Mouse (Mus musculus) forebrain, embryonic 11.5 days (tissue): ENCODE measurements around the gene AC131692.1. TPM values are rescaled to one million over a fixed set of nuclear protein-coding genes. Genes with fewer than 3 reads are reported as not detected.
A peak's percentile ranks its signal among the peaks of the same experiment; 100 is the strongest.
"Not testable (repeated sequence)": the region's sequence is repeated elsewhere in the genome, so short reads cannot be mapped to it uniquely, and the experiment has no call there.

Source experiments
- ATAC-seq: fragments of 200-750 bp; cut with Nextera tagmentation; replicated peaks from 2 replicates; pipeline ENCODE4 v1.8.0; 2017; ENCODE audit warnings: moderate TSS enrichment; ENCODE audit not compliant: low FRiP score
- DNase-seq: peaks from one replicate; pipeline ENCODE4 v3.0.0-alpha.2; 2017; ENCODE audit warnings: low spot score
- H3K27ac ChIP-seq: fragments of 300-500 bp; sonication (generic); 2 replicates; pipeline ENCODE4 v1.5.1; 2014; ENCODE audit warnings: low read depth, low read length
- H3K27me3 ChIP-seq: fragments of 300-500 bp; sonication (generic); 2 replicates; pipeline ENCODE4 v1.6.1; 2014; ENCODE audit warnings: mild to moderate bottlenecking, low read length, mixed read lengths; ENCODE audit not compliant: control insufficient read depth, insufficient read depth
- H3K36me3 ChIP-seq: fragments of 300-500 bp; sonication (generic); 2 replicates; pipeline ENCODE4 v1.6.1; 2014; ENCODE audit warnings: mild to moderate bottlenecking, low read length, moderate library complexity, mixed read lengths; ENCODE audit not compliant: control insufficient read depth, insufficient read depth
- H3K4me1 ChIP-seq: fragments of 300-500 bp; sonication (generic); replicated peaks from 2 replicates; pipeline ENCODE4 v1.6.1; 2014; ENCODE audit warnings: low read length, mixed read lengths; ENCODE audit not compliant: control insufficient read depth, insufficient read depth
- H3K4me2 ChIP-seq: fragments of 300-500 bp; sonication (generic); 2 replicates; pipeline ENCODE4 v1.6.1; 2014; ENCODE audit warnings: low read depth, mild to moderate bottlenecking, low read length, moderate library complexity, mixed read lengths; ENCODE audit not compliant: severe bottlenecking
- H3K4me3 ChIP-seq: fragments of 300-500 bp; sonication (generic); 2 replicates; pipeline ENCODE4 v1.5.1; 2014; ENCODE audit warnings: low read depth, low read length
- H3K9ac ChIP-seq: fragments of 300-500 bp; sonication (generic); 2 replicates; pipeline ENCODE4 v1.6.1; 2014; ENCODE audit warnings: low read length
- H3K9me3 ChIP-seq: fragments of 300-500 bp; sonication (generic); 2 replicates; pipeline ENCODE4 v1.6.1; 2016; ENCODE audit warnings: low read length, mixed read lengths; ENCODE audit not compliant: control insufficient read depth
- WGBS: fragments of 180-500 bp; shearing (Covaris S2); extraction: QIAGEN DNeasy Blood & Tissue Kit; methylation state at CpG from one replicate; pipeline ENCODE4 v1.1.7; 2014; 5-methylcytosine and 5-hydroxymethylcytosine counted together
- polyA plus RNA-seq: library from polyadenylated mRNA; unstranded; fragments of >200 nt; fragmentation: Nextera tagmentation; extraction: Ambion mirVana; gene quantifications from 2 replicates; pipeline ENCODE4 v1.2.1, GENCODE M21; 2014

The AC131692.1 gene
- polyA plus RNA-seq, 1 experiment from 2014 or later = 0.90 TPM

DNA sequence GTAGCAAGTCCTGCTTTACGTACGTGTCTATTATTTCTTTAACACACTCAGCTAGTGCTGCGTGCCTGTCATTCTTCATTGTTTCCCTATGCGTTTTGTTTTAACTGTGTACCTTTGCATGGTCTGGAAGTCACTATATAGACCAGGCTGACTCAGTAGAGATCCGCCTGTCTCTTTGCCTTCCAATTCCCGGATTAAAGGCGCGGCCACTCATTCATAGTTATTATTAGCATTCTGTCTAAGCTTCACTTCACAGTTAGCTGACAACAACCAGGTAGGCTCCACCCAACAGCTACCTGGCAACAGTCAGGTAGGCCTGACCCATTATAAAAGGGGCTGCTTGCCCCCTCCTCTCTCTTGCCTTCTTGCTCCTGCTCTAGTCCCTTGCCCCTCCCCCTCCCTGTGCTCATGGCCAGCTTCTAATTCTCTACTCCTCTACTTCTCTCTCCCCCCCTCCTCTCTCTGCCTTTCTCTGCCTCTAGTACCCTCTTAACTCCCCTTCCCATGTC lies 24.5 kb downstream of the AC131692.1 start:
- Histone ChIP-seq H3K9me3 (no peaks in the 10 kb centered on the region), H3K27ac (peak overlapping the region; percentile 96), H3K4me1 (0 out of 2 replicates have a peak, but pooled peaks cover 2% of the 10 kb centered on the region), H3K9ac (peak overlapping the region; percentile 94), H3K4me2 (peak overlapping the region; percentile 86), H3K4me3 (peak overlapping the region; percentile 88), H3K27me3 (no peaks in the 10 kb centered on the region), H3K36me3 (peaks cover 8% of the 10 kb centered on the region)
- 2% methylated on average over 8 of the region's 8 CpGs for WGBS
- ATAC-seq (no peak; the same call in 1 of the 2 replicates), DNase-seq (peak; percentile 62)

DNA sequence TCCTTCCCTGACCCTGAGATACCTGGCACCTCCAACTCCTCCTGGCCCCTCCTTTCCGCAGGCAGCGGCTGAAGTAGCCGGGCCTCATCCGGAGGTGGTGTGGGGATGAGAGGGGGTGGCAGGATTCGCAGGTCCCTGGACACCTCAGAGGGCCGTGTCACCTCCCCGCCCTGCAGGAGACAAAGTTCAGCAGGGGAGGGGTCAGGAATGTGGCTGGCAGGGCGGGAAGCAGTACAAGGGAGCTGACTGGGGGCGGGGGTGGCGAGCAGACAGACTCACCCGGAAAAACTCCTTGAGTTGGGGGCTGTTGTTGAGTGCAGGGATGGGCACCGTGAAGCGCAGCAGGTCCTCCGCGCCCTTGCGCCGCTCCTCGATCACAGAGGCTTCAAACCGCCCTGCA lies 27.5 kb downstream of the AC131692.1 start:
- no peak overlapping the region for H3K4me2 ChIP-seq
- H3K36me3 ChIP-seq = no peaks in the 10 kb centered on the region
- no peak overlapping the region for H3K4me3 ChIP-seq
- ATAC-seq = no peak
- no peaks in the 10 kb centered on the region for H3K27me3 ChIP-seq
- H3K9ac ChIP-seq = no peak overlapping the region
- 38% methylated on average over 19 of the region's 19 CpGs for WGBS
- DNase-seq = no peak
- no peaks in the 10 kb centered on the region for H3K9me3 ChIP-seq
- peaks cover under 1% of the 10 kb centered on the region; the same call in 1 of the 2 replicates for H3K4me1 ChIP-seq
- no peak overlapping the region for H3K27ac ChIP-seq

DNA sequence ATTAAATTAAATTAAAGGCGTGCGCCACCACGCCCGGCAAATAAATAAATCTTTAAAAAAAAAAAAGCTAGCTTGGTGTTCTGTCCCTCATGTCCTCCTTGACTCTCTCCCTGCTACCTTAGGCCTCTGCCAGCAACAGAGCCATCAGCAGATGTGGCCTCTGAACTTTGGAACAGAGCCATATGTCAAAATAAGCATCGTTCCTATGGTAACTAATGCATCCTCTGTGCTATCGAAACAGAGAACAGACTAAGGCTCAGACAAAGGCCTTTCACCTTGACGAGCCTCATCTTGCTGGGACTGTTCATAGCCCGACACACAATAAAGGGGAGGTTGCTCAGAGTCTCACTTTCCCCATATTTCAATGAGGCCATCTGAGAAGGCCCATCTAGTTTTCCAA lies 29.1 kb downstream of the AC131692.1 start:
- ATAC-seq = no peak
- H3K4me3 ChIP-seq = no peak overlapping the region
- no peaks in the 10 kb centered on the region; the same call in 1 of the 2 replicates for H3K4me1 ChIP-seq
- H3K36me3 ChIP-seq = no peaks in the 10 kb centered on the region
- WGBS = 70% methylated on average over 8 of the region's 8 CpGs
- H3K4me2 ChIP-seq = no peak overlapping the region
- no peak overlapping the region; the same call in 1 of the 2 replicates for H3K9ac ChIP-seq
- no peak overlapping the region for H3K27ac ChIP-seq
- DNase-seq = no peak
- no peaks in the 10 kb centered on the region for H3K27me3 ChIP-seq
- no peaks in the 10 kb centered on the region for H3K9me3 ChIP-seq

DNA sequence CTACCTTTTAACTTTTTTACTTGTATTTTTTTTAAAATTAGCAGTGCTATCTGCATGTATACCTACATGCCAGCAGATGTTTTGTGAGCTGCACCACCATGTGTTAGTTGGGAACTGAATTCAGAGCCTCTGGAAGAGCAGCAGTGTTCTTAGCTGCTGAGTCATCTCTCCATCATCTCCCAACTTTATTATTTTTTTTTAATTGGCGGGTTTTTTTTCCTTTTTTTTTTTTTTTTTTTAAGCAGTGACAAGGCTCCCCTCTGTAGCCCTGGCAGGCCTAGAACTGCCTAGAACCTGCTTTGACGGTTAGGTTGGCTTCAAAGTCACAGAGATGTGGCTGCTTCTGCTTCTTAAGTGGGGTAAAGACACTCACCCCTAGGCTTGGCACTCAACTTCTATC lies 30.7 kb downstream of the AC131692.1 start:
- H3K27me3 ChIP-seq = no peaks in the 10 kb centered on the region
- H3K4me1 ChIP-seq = no peaks in the 10 kb centered on the region; the same call in 1 of the 2 replicates
- no peak for DNase-seq
- H3K27ac ChIP-seq = no peak overlapping the region
- no peak overlapping the region for H3K9ac ChIP-seq
- no peak overlapping the region for H3K4me2 ChIP-seq
- ATAC-seq = no peak
- no peaks in the 10 kb centered on the region for H3K9me3 ChIP-seq
- H3K36me3 ChIP-seq = no peaks in the 10 kb centered on the region
- no peak overlapping the region for H3K4me3 ChIP-seq
- WGBS = 74% methylated on average over 2 of the region's 2 CpGs

DNA sequence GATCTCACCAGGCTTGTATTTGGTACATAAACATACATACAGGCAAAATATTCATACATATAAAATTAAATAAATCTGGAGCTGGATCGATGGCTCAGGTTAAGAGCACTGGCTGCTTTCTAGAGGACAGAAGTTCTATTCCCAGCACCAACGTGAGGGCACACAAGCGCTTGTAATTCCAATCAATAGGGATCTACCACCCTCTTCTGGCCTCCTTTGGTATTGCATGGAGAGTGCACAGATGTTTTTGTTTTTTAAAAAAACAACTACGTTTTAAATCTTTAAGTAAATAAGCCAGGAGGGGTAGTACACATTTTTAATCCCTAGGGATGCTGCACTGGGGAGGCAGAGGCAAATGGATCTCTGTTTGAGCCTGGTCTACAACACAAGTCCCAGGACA lies 32.1 kb downstream of the AC131692.1 start:
- WGBS = 25% methylated on average over 4 of the region's 4 CpGs
- ATAC-seq (no peak), DNase-seq (peak; percentile 61)
- no peaks in the 10 kb centered on the region for H3K27me3 ChIP-seq
- no peak overlapping the region for H3K4me3 ChIP-seq
- H3K9ac ChIP-seq = no peak overlapping the region
- H3K4me1 ChIP-seq = no peaks in the 10 kb centered on the region; the same call in 1 of the 2 replicates
- H3K4me2 ChIP-seq = no peak overlapping the region
- H3K36me3 ChIP-seq = no peaks in the 10 kb centered on the region
- H3K9me3 ChIP-seq = no peaks in the 10 kb centered on the region
- H3K27ac ChIP-seq = no peak overlapping the region

DNA sequence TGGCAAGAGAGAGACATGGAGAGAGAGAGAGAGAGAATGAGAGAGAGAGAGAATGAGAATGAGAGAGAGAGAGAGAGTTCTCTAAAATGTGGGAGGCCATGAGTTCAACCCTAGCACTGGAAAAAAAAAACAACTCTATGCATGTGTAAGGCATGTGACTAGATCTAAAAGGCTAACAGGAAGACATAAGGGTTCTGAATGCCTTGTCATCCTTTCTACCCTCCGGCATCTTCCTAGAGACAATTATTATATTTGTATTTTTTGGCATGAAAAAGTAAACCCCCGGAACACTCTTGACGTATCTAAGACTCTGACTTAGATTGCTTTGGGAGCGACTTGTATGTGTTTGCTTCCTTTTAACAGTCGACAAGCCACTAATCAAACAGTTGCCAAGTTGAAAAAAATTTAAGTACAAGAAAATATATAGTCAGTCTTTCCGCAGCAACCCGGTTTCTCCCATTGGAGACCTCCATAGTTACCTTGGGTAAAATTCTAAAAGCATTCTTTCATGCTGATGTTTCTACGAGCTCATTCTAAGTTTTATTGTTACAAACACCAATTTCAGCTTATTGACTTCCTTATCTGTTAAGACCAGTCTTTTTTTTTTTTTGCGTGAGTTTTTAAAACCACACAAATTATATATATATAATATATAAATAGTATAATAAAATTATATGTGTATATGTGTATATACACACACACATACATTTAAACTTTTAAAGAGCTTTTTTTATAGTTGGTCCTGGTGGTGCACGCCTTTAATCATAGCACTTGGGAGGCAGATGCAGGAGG lies 32.8 kb downstream of the AC131692.1 start:
- Histone ChIP-seq H3K27me3 (no peaks in the 10 kb centered on the region), H3K9ac (peak overlapping the region; percentile 66), H3K4me3 (peak overlapping the region; percentile 47), H3K9me3 (no peaks in the 10 kb centered on the region), H3K4me2 (peak overlapping the region; percentile 59), H3K36me3 (no peaks in the 10 kb centered on the region), H3K27ac (no peak overlapping the region), H3K4me1 (no peaks in the 10 kb centered on the region; the same call in 1 of the 2 replicates)
- DNase-seq (no peak), ATAC-seq (no peak)
- WGBS = 76% methylated on average over 10 of the region's 10 CpGs

DNA sequence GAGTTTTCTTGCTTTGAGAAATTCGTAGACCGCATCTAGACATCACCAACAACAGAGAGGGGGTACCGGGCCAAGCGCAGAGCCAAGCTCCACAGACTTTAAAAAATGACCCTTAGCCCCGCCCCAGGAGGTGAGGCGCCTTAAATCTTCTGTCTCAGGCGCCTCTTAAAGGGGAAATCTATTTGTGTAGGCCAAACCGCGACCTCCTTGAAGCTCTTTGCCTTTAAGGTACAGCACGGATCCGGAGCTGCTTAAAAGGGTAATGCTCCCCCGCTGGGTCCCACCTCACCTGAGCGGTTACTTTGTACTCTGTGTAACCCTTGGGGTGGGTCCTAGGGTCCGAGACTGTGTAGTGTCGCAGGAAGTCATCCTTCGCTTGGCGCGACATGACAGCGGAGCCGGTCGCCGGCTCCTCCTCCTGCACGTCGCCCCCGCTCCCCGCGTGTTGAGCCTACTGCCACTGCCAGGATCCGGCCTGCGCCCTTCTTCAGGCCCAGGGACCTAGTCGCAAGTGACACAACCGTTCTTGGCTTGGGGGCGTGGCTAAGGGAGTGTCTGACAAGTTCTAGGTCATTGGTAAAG lies 33.6 kb downstream of the AC131692.1 start, which contains the start of gene Snx15:
Gene Snx15 (minus strand): TSS at position 545 of the 582 bp plus-strand sequence.
- H3K9me3 ChIP-seq = no peaks in the 10 kb centered on the region

DNA sequence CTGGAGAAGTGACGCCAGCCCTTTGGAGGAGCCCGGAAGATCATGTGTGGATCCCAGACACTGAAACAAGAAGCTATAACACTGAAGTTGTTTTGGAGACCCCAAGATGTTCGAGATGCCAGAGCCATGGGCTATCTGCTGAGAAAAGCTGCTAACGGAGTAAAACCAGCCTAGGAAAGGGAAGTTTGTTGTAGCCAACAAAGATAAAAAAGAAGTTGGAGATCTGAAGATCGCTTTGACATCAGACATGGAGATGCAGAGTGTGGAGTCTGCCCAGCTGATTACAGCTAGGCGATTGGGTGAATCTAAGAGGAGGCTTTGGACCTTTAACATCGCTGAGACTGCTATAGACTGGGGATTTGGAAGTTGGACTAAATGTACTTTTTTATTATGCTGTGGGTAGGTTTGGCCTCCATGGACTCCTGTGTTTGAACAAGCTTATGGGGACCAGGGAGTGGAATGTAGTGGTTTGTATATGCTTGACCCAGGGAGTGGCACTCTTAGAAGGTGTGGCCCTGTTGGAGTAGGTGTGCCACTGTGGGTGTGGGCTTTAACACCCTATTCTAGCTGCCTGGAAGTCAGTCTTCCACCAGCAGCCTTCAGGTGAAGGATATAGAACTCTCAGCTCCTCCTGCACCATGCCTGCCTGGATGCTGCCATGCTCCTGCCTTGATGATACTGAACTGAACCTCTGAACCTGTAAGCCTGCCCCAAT lies 36.4 kb downstream of the AC131692.1 start:
- H3K9ac ChIP-seq, H3K27ac ChIP-seq, H3K36me3 ChIP-seq, H3K9me3 ChIP-seq, H3K4me1 ChIP-seq, ATAC-seq, DNase-seq, H3K4me2 ChIP-seq, H3K27me3 ChIP-seq, H3K4me3 ChIP-seq: not testable (repeated sequence)
- 79% methylated on average over 7 of the region's 7 CpGs for WGBS

More for the DNA sequence above, 33.6 kb downstream of the AC131692.1 start, which contains the start of gene Snx15:
- ATAC-seq = peak; percentile 87
- H3K36me3 ChIP-seq = no peaks in the 10 kb centered on the region
- H3K9ac ChIP-seq = peak within 1 kb of the TSS; percentile 66
- H3K27me3 ChIP-seq = no peaks in the 10 kb centered on the region
- H3K4me3 ChIP-seq = peak within 1 kb of the TSS; percentile 47
- peak within 1 kb of the TSS; percentile 55; the same call in 1 of the 2 replicates for H3K27ac ChIP-seq
- no peaks in the 10 kb centered on the region; the same call in 1 of the 2 replicates for H3K4me1 ChIP-seq
- peak within 1 kb of the TSS; percentile 59 for H3K4me2 ChIP-seq
- peak; percentile 92 for DNase-seq
- WGBS = under 1% methylated on average over 32 of the region's 32 CpGs
